Mouse (Mus musculus) intestine, postnatal 0 days (tissue): Measurements from ENCODE around the gene Ngfr. TPM values are rescaled to one million over a fixed set of nuclear protein-coding genes. Genes with fewer than 3 reads are reported as not detected.

Experiments
- ATAC-seq: fragments of 200-750 bp; cut with Nextera tagmentation; 2 replicates; pipeline ENCODE4 v1.8.0; 2017; ENCODE audit warnings: mild to moderate bottlenecking, moderate TSS enrichment, moderate library complexity
- H3K27ac ChIP-seq: fragments of 300-500 bp; sonication (generic); 2 replicates; pipeline ENCODE4 v1.5.1; 2014; ENCODE audit warnings: mild to moderate bottlenecking, low read depth, low read length, moderate library complexity
- H3K27me3 ChIP-seq: fragments of 300-500 bp; sonication (generic); replicated peaks from 2 replicates; pipeline ENCODE4 v1.6.1; 2014; ENCODE audit warnings: low read length, mixed read lengths; ENCODE audit not compliant: control insufficient read depth, insufficient read depth
- H3K36me3 ChIP-seq: fragments of 300-500 bp; sonication (generic); 2 replicates; pipeline ENCODE4 v1.6.1; 2014; ENCODE audit warnings: mild to moderate bottlenecking, moderate library complexity; ENCODE audit not compliant: control insufficient read depth, insufficient read depth
- H3K4me1 ChIP-seq: fragments of 300-500 bp; sonication (generic); replicated peaks from 2 replicates; pipeline ENCODE4 v1.6.1; 2014; ENCODE audit warnings: antibody characterized with exemption, low read length, mixed read lengths; ENCODE audit not compliant: control insufficient read depth, insufficient read depth
- H3K4me2 ChIP-seq: fragments of 300-500 bp; sonication (generic); replicated peaks from 2 replicates; pipeline ENCODE4 v1.6.1; 2014; ENCODE audit warnings: low read depth, mild to moderate bottlenecking, moderate library complexity
- H3K4me3 ChIP-seq: fragments of 300-500 bp; sonication (generic); 2 replicates; pipeline ENCODE4 v1.5.1; 2014; ENCODE audit warnings: low read depth, low read length
- H3K9ac ChIP-seq: fragments of 300-500 bp; sonication (generic); 2 replicates; pipeline ENCODE4 v1.6.1; 2014; ENCODE audit warnings: mild to moderate bottlenecking, low read depth, low read length
- H3K9me3 ChIP-seq: fragments of 300-500 bp; sonication (generic); 2 replicates; pipeline ENCODE4 v1.6.1; 2016; ENCODE audit warnings: mixed run types; ENCODE audit not compliant: control insufficient read depth
- CTCF ChIP-seq: sonication (generic); IDR thresholded peaks from 2 replicates; pipeline ENCODE4 v1.5.1; 2016; ENCODE audit warnings: low read depth, mild to moderate bottlenecking, control low read depth, antibody characterized with exemption, moderate library complexity
- WGBS: fragments of 180-500 bp; shearing (Covaris S2); extraction: QIAGEN DNeasy Blood & Tissue Kit; methylation state at CpG from one replicate; pipeline ENCODE4 v1.1.7; 2014; 5-methylcytosine and 5-hydroxymethylcytosine counted together
- polyA plus RNA-seq: library from polyadenylated mRNA; unstranded; fragments of >200 nt; fragmentation: Nextera tagmentation; extraction: Ambion mirVana; gene quantifications from 2 replicates; pipeline ENCODE4 v1.2.1, GENCODE M21; 2015

Gene Ngfr
- polyA plus RNA-seq, 1 experiment from 2014 or later = 7.4 TPM

- no peak overlapping the region for H3K9ac ChIP-seq
- H3K4me3 ChIP-seq = no peak overlapping the region
- 40% methylated on average over 6 of the region's 6 CpGs for WGBS
- H3K4me2 ChIP-seq = no peak overlapping the region
- ATAC-seq = no peak
- H3K36me3 ChIP-seq = no peaks in the 10 kb centered on the region
- no peaks in the 10 kb centered on the region for H3K4me1 ChIP-seq
- no peaks in the 10 kb centered on the region for H3K27me3 ChIP-seq
- H3K9me3 ChIP-seq = no peaks in the 10 kb centered on the region
- no peak for TF ChIP-seq CTCF
- no peak overlapping the region for H3K27ac ChIP-seq
Measured at GRCm38 (mm10) chr11:95557719-95558118, 29.8 kb downstream of the Ngfr start.

DNA sequence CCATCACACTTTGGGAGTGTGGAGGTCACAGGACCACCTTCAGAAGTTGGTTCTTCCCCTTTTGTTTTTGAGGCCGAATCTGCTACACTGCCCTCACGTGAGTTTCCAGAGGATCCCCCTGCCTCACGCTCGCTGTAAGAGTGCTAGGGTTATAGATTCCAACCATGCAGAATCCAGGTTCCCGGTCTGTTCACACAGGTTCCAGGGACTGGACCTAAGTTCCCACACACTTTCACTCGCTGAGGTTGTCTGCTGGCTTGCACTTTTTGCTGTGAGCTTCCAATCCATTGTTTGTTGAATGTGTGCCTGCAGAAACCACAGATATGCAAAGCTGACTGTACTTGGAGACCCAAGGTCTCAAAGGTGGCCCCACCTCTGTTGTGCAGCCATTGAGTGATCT lies 30.5 kb downstream of the Ngfr start:
- H3K4me2 ChIP-seq = no peak overlapping the region
- no peak for TF ChIP-seq CTCF
- H3K36me3 ChIP-seq = no peaks in the 10 kb centered on the region
- 78% methylated on average over 6 of the region's 6 CpGs for WGBS
- no peaks in the 10 kb centered on the region for H3K4me1 ChIP-seq
- no peak overlapping the region for H3K27ac ChIP-seq
- H3K27me3 ChIP-seq = no peaks in the 10 kb centered on the region
- no peak overlapping the region for H3K9ac ChIP-seq
- no peak overlapping the region for H3K4me3 ChIP-seq
- ATAC-seq = no peak
- H3K9me3 ChIP-seq = no peaks in the 10 kb centered on the region

DNA sequence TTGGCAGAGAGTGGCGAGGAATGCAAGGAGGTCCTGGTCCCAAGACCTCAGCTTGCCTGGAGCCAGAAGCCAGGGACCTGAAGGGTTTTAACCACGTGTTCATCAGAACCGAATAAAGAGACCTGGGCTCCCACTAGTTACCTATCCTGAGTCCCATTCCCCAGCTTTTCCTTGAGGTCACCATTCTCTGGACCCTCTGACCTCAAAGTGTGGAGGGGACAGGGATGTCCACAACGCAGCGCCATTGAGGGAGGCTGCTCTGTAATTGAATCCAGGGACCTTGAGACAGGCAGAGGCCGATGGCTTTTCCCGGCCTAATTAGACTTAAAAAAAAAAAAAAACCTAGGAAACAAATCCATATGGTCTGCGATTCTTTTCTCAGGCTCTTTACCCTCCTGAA lies 32.3 kb downstream of the Ngfr start:
- 55% methylated on average over 8 of the region's 8 CpGs for WGBS
- Histone ChIP-seq H3K4me1 (no peaks in the 10 kb centered on the region), H3K4me3 (no peak overlapping the region), H3K27me3 (no peaks in the 10 kb centered on the region), H3K36me3 (no peaks in the 10 kb centered on the region), H3K9ac (no peak overlapping the region), H3K9me3 (no peaks in the 10 kb centered on the region), H3K27ac (no peak overlapping the region), H3K4me2 (no peak overlapping the region)
- no peak for ATAC-seq
- TF ChIP-seq CTCF = no peak

DNA sequence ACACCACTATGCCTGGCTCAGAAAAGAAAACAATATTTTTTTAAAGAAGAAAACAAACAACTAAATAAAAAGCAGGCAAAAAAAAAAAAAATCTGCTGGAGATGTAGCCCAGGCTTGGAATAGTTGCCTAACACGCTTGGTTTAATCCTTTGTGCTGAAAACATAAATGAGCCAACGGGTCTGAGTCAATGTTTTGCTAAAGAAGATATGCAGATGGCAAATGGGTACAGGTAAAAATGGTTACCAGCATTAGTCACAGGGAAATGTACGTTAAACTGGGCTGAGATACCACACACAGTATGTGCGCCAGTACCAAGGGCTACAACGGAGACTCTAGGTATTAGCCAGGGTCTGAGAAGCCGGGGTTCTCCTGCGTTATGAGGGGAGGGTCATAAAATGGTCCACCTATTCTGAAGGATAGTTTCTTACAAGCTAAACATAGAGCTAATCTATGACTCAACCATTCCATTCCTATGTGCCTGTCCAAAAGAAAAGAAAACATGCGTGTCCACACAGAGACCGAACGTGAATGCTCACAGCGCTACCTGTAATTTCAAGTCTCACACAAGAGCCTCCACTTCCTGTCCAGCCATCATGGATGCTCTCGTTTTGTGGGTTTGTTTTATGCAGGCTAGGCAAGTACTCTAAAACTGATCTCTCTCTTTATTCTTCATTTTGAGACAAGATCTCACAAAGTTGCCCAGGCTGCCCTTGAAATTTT lies 37.1 kb downstream of the Ngfr start:
- Histone ChIP-seq H3K9me3 (no peaks in the 10 kb centered on the region), H3K4me2 (no peak overlapping the region), H3K27ac (no peak overlapping the region), H3K4me1 (no peaks in the 10 kb centered on the region), H3K4me3 (no peak overlapping the region), H3K36me3 (no peaks in the 10 kb centered on the region), H3K27me3 (no peaks in the 10 kb centered on the region), H3K9ac (no peak overlapping the region)
- TF ChIP-seq CTCF = no peak
- no peak for ATAC-seq
- WGBS = 87% methylated on average over 12 of the region's 12 CpGs

GRCm38 (mm10) chr11:95546021-95546782 lies 41.3 kb downstream of the Ngfr start:
- no peaks in the 10 kb centered on the region for H3K36me3 ChIP-seq
- H3K4me3 ChIP-seq = no peak overlapping the region
- no peak for TF ChIP-seq CTCF
- no peaks in the 10 kb centered on the region for H3K27me3 ChIP-seq
- H3K27ac ChIP-seq = no peak overlapping the region
- no peak overlapping the region for H3K9ac ChIP-seq
- 77% methylated on average over 10 of the region's 10 CpGs for WGBS
- H3K4me2 ChIP-seq = no peak overlapping the region
- H3K9me3 ChIP-seq = no peaks in the 10 kb centered on the region
- no peaks in the 10 kb centered on the region for H3K4me1 ChIP-seq
- no peak for ATAC-seq

- no peaks in the 10 kb centered on the region for H3K36me3 ChIP-seq
Measured at GRCm38 (mm10) chr11:95544546-95545327, 42.8 kb downstream of the Ngfr start.

More at GRCm38 (mm10) chr11:95544546-95545327, 42.8 kb downstream of the Ngfr start:
- Histone ChIP-seq H3K4me3 (no peak overlapping the region), H3K4me1 (no peaks in the 10 kb centered on the region), H3K27ac (no peak overlapping the region), H3K4me2 (no peak overlapping the region), H3K27me3 (no peaks in the 10 kb centered on the region), H3K9ac (no peak overlapping the region), H3K9me3 (no peaks in the 10 kb centered on the region)
- 75% methylated on average over 8 of the region's 8 CpGs for WGBS
- no peak for TF ChIP-seq CTCF
- ATAC-seq = no peak
